Mouse (Mus musculus) adrenal gland, postnatal 36 days (tissue): ENCODE measurements at regions not wholly inside any gene's neighbourhood (a gene's known extent, or its start where the extent isn't known, plus 50 kb on each side); places are given as distances from the start of the nearest gene placed in this dataset.
"Not testable (repeated sequence)": the region's sequence is repeated elsewhere in the genome, so short reads cannot be mapped to it uniquely, and the experiment has no call there.

ENCODE experiments used
- DNase-seq, 2 experiments: peaks; one replicate each; pipeline ENCODE4 v3.0.0; 2021; ENCODE audit warnings: mixed read lengths in 1 of 2

DNA sequence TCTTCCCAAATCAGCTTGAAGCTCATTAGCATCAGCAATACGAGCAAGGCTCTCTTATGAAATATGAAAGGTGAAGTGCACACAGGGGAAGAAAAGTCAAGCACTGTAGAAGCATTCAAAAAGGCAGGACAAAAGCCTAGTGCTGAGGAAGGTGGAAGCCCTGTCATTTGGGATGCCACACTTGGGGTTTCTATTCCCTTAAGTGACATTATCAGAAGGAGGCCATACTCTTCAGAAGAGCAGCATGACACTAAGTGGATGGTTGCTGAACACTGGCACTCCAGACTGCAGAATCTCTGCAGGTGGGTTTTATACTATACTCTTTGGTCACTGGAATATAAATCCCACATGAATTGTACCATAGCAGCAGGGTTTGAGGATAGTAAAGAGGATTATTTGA is 120.4 kb upstream of the Pcsk1 start:
- DNase-seq, result no peak

DNA sequence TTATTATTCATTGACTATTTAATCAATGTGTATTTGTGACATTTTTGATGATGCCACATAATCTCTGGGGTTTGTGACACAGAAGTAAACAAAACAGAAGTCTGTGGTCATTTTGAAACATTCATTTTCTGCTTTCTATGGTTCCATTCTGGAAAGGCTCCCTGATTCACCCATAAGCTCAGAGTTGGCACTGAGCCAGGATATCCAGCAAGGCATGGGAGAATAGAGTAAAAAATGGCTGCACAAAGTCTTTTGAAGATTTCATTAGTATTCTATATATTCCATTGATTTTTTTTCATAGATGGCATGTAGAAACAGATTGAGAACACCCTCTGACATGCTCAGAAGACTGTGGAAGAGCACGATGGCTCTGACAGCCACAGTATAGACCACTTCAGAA is 133.8 kb upstream of the Pcsk1 start:
- peak; percentile 2 to 8 for DNase-seq

DNA sequence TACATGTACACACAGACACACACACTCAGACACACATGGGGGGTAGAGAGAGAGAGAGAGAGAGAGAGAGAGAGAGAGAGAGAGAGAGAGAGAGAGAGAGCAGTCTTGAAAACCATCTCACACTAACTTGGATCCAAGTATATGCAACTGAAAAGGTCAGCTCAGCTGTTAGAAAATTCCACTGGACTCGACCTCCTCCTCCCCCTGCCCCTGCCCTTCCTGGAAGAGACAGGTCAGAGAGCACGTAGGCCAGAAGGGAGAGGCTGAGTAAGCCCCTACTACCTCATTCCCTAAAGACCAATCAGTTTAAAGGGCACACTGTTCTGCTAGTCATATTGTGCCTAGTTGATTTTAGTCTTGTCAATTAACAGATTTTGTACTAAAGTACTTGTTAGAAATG is 105.0 kb upstream of the Cast start:
- DNase-seq, result not testable (repeated sequence)

DNA sequence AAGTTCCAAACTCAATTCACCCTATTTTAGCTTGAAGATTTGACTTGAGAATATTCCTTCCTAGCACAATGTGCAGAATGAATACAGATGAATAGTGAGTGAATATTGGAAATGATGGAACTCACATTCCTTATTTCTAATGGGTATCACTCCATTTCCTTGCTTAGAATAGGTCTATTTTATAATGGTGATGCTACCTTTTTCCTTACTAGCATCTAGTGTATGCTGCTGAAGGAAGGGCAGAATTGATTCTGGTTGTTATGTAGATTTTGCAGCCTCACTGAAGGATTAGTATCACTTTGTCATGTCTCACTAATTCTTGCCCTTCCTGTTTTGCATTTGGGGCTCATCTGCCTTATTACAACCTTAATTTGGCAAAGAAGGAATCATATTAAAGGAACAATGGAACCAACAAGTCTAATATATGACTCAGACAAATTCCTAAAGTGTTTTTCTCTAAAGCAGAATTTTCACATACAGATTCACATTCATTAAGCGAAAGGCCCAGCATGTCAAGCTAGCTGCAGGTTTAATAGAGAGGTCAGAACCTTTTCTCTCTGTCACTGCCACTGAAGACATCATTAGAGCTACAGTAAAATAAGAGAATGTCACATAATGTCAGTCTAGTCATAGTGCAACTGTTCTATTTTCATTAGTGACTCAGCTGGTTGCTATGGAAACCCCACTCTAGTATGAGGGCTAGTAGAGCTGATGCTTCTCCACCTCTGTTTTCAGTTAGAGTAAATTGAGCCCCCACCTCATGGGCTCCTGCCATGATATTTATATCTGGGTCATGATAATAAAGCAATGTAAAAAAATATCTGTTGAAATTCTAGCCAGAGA is 94.8 kb upstream of the Cast start:
- DNase-seq, result no peak

- no peak for DNase-seq
Measured at GRCm38 (mm10) chr13:74889859-74890469, 81.4 kb upstream of the Cast start.

- DNase-seq, result no peak
Measured at GRCm38 (mm10) chr13:74867720-74868119, 59.1 kb upstream of the Cast start.

- no peak for DNase-seq
Measured at GRCm38 (mm10) chr13:74864000-74864399, 55.4 kb upstream of the Cast start.

GRCm38 (mm10) chr13:74861373-74861970 is 52.9 kb upstream of the Cast start:
- DNase-seq, result no peak
